Mouse (Mus musculus) lung, adult 2 months (tissue): ENCODE results near the gene Hist2h2bb. TPM values are rescaled to one million over a fixed set of nuclear protein-coding genes. Genes with fewer than 3 reads are reported as not detected.
"Not testable (repeated sequence)": the region's sequence is repeated elsewhere in the genome, so short reads cannot be mapped to it uniquely, and the experiment has no call there.

Experiments used
- DNase-seq: peaks from one replicate; pipeline ENCODE4 v3.0.0; 2022
- H3K4me1 ChIP-seq: fragments of 200-500 bp; 2 replicates; pipeline ENCODE4 v1.6.1; 2011; ENCODE audit warnings: low read length; ENCODE audit not compliant: control insufficient read depth, insufficient read depth
- H3K4me3 ChIP-seq: fragments of 200-500 bp; replicated peaks from 2 replicates; pipeline ENCODE3; 2011; ENCODE audit warnings: low read depth, mild to moderate bottlenecking, control low read depth, low read length; ENCODE audit errors: extremely low read depth
- CTCF ChIP-seq: fragments of 200-500 bp; IDR thresholded peaks from 2 replicates; pipeline ENCODE4 v1.5.1; 2011; ENCODE audit warnings: mild to moderate bottlenecking, low read length, control low read depth; ENCODE audit not compliant: insufficient read depth
- POLR2A ChIP-seq: fragments of 200-500 bp; IDR thresholded peaks from 2 replicates; pipeline ENCODE4 v1.6.1; 2011; ENCODE audit warnings: low read depth, mild to moderate bottlenecking, control low read depth, low read length, borderline replicate concordance; ENCODE audit errors: extremely low read depth
- WGBS: fragments of 180-500 bp; shearing (Covaris S2); methylation state at CpG from one replicate; pipeline ENCODE4 v1.1.7; 2018; 5-methylcytosine and 5-hydroxymethylcytosine counted together
- polyA plus RNA-seq: library from polyadenylated mRNA; depleted of rRNA; stranded (reverse); fragments of >200 nt; gene quantifications from 2 replicates; pipeline ENCODE4 v1.2.3, GENCODE M21; 2012

Hist2h2bb gene
- polyA plus RNA-seq, 1 experiment: 1.8 TPM

DNA sequence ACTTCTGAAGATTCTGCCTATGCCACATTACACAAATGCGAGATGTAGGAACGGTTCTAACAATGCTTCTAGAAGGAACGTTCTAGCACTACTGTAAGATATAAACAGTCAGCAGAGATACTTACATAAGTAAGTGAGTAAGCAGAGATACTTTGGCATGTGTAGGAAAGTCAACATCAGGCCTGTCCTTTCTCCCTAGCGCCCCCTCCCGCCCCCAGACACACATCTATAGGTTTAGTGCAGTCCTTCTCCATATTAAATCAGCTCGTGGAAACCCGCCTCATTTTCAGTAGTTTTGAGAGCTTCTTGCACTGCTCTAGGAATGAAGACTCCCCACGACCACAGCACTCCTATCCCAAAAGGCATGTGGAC is 7.9 kb downstream of the Hist2h2bb start:
- WGBS: 17% methylated on average over 8 of the region's 8 CpGs
- TF ChIP-seq CTCF (no peak), POLR2A (no peak)
- DNase-seq: no peak
- Histone ChIP-seq H3K4me3 (peak overlapping the region; percentile 36), H3K4me1 (peaks cover 4% of the 10 kb centered on the region; the same call in 1 of the 2 replicates)

DNA sequence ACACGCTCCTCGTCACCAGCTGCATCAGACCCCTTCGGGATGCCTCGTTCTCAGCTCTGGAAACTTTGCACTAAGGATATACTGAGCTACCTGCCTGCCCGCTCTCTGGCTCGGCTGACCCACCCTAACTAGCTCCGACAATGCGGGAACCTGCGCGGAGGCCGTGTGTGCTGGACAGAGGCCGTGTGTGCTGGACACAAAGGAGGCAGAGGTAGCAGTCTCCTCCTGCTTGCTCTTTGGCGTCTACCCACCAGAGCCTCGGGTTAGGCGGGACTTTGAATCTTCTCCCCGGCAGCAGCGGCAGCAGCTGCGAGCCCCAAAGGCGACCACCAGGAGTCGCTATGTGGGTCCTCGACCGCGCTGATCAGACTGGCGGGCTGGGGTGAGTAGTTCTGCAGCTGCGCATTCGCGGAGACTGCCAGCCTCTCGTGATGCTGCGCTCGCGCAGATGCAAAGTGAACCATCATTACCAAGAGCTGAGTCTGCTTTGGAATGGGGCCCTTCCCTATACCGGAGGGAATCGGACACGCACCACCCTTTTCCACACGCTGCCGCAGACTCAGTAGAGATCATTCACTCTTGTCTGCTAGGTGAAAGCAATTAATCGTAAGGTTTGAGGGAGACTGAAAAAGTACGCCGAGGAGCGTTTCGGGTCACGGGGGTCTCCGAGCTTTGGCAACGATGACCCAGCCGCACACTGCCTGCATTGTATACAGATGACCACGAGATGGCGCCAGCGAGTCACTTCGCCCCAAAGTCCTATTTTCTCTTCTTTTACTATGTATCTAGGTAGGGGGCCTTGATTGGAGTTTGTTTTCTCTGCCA is 8.5 kb downstream of the Hist2h2bb start:
- TF ChIP-seq POLR2A: peak; percentile 23; the same call in 1 of the 2 replicates
- TF ChIP-seq CTCF: peak; percentile 90
- under 1% methylated on average over 49 of the region's 49 CpGs for WGBS
- Histone ChIP-seq H3K4me1 (peaks cover 4% of the 10 kb centered on the region; the same call in 1 of the 2 replicates), H3K4me3 (peak overlapping the region; percentile 80)
- peak; percentile 83 for DNase-seq

DNA sequence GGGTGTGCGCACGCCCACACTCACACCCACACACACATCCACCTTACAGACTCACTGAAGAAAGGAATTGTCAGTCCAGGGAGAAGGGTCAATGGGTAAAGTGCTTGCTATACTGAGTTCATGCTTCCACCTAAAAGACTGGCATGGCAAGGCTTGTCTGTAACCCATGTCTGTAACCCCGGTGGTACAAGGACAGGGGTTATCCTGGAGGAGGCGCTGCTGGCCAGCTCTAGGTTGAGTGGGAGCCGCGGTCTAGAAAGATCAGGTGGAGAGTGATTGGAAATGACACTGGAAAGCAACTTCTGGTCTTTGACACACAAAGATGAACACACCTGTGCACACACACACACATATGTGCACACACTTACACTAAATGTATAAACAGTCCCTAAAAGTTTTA is 11.1 kb downstream of the Hist2h2bb start:
- 60% methylated on average over 6 of the region's 6 CpGs for WGBS
- TF ChIP-seq CTCF (no peak), POLR2A (no peak)
- Histone ChIP-seq H3K4me3 (no peak overlapping the region), H3K4me1 (peaks cover 4% of the 10 kb centered on the region; the same call in 1 of the 2 replicates)
- DNase-seq: no peak

DNA sequence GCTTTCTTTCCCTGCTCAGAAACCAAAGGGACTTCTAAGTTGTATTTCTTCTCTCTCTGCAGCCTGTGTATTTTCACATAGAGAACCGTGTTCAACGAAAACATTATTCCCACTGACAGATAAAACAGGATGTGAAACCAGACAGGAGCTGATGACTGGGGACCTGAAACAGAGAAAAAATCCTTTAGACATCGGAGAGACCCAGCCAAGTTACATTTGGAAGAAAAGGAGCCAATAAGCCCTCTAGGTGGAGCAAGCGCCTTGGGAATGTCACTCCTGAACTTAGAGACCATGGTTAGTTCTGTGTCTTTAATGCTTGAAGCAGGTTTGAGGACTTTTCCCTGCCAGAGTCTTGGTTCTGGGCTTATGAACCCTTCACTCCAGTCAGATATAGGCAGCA is 14.9 kb downstream of the Hist2h2bb start:
- Histone ChIP-seq H3K4me3 (no peak overlapping the region), H3K4me1 (no peaks in the 10 kb centered on the region)
- WGBS: 11% methylated on average over 4 of the region's 4 CpGs
- DNase-seq: no peak
- TF ChIP-seq CTCF: no peak
- TF ChIP-seq POLR2A: no peak

DNA sequence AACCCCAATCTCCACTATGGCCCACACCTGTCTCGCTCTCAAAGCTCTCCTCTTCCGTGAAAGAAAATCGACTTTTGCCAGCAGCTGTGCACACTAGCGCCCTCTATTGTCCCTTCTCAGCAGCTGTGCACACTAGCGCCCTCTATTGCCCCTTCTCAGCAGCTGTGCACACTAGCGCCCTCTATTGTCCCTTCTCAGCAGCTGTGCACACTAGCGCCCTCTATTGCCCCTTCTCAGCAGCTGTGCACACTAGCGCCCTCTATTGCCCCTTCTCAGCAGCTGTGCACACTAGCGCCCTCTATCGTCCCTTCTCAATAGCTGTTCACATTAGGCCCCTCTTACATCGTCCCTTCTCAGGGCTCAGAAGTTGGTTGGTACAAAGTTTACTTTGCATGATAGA is 17.8 kb downstream of the Hist2h2bb start:
- not testable (repeated sequence) for H3K4me3 ChIP-seq, H3K4me1 ChIP-seq, DNase-seq
- peak; percentile 61 for TF ChIP-seq CTCF
- 89% methylated on average over 11 of the region's 11 CpGs for WGBS

DNA sequence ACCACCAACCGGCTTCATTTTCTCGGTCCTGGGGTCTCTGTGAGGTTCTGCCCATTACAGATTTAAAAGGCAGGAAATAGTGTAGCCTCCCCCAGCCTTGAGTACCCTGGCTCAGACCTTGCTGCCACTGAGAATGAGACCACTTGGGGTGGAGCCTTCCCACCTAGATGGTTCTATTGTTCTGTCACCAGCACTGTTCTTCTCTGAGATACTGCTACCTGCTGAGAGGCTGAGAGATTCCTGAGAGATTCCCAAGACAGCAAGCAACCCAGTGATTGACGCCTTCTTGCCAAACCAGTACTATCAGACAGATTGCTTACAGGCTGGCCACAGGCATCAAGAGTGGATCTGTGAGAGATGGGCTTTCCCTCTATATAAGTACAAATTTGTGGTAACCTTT is 19.6 kb downstream of the Hist2h2bb start:
- H3K4me3 ChIP-seq: no peak overlapping the region
- H3K4me1 ChIP-seq: no peaks in the 10 kb centered on the region
- TF ChIP-seq CTCF (no peak), POLR2A (no peak)
- no peak for DNase-seq
- 59% methylated on average over 3 of the region's 3 CpGs for WGBS

DNA sequence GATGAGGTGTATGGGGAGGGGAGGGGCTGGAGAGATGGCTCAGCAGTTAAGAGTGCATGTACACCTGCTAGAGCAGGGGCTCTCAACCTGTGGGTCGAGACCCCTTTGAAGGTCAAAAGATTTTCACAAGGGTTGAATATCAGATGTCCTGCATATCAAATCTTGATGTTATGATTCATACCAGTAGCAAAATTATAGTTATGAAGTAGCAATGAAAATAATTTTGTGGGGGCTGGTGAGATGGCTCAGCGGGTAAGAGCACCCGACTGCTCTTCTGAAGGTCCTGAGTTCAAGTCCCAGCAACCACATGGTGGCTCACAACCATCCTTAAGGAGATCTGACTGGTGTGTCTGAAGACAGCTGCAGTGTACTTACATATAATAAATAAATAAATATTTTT is 21.2 kb downstream of the Hist2h2bb start:
- not testable (repeated sequence) for DNase-seq, H3K4me1 ChIP-seq, H3K4me3 ChIP-seq
- WGBS: 86% methylated on average over 3 of the region's 3 CpGs

DNA sequence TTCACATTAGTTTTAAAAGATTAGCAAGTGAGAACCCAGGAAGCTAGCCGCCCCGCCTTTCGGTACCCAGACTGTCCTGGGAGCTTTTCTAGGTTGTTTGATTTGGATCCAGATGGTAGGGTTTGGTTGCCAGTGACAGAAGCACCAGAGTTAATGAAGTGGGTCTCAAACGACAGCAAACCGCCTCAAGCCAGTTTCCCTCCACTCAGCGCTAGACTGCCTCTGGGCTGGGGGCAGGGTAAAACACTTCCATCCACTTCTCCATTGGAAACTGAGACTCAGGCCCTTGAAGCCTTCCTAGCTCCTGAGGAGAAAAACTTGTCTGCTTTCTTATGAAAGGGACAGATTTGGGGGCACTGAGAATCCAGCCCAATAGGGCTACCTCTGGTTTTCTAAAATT is 23.1 kb downstream of the Hist2h2bb start:
- TF ChIP-seq CTCF (no peak), POLR2A (no peak)
- Histone ChIP-seq H3K4me3 (no peak overlapping the region), H3K4me1 (no peaks in the 10 kb centered on the region)
- no peak for DNase-seq
- WGBS: 55% methylated on average over 6 of the region's 6 CpGs

DNA sequence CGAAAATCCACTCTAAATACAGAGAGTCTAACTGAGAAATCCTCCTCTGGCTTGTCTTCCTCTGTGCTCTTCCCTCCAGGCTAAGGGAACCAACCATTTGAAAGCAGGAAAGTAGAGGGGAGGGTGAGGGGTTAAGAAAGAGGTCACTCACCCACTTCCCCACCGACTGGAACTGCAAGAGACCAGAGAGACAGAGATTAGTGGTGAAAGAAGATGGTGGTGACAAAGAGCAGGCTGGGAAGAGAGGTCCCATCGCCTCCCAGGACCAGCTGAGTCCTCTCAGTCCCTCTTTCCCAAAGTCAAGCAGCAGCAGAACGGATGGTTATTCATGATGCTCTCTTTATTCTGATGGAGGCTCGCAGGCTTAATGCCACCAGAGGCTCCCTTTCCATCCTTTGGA is 23.8 kb downstream of the Hist2h2bb start:
- DNase-seq: no peak
- 49% methylated on average over 5 of the region's 5 CpGs for WGBS
- no peaks in the 10 kb centered on the region for H3K4me1 ChIP-seq
- no peak for TF ChIP-seq POLR2A
- TF ChIP-seq CTCF: no peak
- no peak overlapping the region for H3K4me3 ChIP-seq

DNA sequence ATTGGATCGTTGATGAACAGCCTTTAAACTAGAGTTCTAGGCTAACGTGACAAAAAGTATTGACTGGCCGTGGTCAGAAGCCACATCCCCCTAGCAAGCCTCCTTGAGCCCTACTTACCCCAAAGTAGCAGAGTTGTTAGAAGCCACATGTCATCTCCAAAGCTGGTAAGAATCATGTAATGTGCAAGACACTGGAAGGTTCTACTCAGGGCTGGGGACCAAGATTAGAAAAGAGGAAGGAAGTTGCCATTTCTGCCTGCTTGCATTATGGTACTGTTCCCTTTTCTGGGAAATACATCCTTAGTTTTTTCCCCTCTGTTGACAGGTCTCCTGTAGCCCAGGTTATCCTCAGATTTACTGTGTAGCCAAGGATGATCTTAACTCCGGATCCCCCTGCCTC is 24.2 kb downstream of the Hist2h2bb start, which contains the start of gene Fcgr1:
Gene Fcgr1 (minus strand): TSS at position 183 of the 400 bp plus-strand sequence.
- no peak for TF ChIP-seq POLR2A
- no peak for TF ChIP-seq CTCF
- H3K4me1 ChIP-seq: no peaks in the 10 kb centered on the region
- no peak within 1 kb of the TSS for H3K4me3 ChIP-seq
- 62% methylated on average over 4 of the region's 4 CpGs for WGBS
- DNase-seq: no peak

DNA sequence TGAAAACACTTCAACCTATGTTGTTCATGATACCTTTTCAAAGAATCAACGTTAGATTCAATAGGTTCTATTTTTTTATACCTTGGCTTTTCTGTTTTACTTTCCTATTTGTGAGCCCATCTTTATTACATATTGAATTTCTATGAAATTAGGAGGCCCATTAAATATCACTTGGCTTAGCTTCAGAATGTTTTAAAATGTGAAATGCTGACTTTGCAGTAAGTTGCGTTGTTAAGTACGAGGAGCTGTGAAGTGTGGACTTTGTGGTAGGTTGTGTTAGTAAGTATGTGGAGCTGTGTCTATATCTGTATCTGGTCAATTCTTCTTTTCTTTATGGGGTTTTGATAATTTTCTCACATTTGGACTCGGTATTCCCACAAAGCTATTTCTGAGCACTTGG is 28.8 kb downstream of the Hist2h2bb start:
- no peak for TF ChIP-seq CTCF
- no peak for TF ChIP-seq POLR2A
- Histone ChIP-seq H3K4me1 (no peaks in the 10 kb centered on the region), H3K4me3 (no peak overlapping the region)
- DNase-seq: no peak
- WGBS: 90% methylated on average over 4 of the region's 4 CpGs
